Mouse (Mus musculus) CH12.LX (cell line): ENCODE results near the gene Aldh3b2. TPM values are rescaled to one million over a fixed set of nuclear protein-coding genes. Genes with fewer than 3 reads are reported as not detected.
A peak's percentile ranks its signal among the peaks of the same experiment; 100 is the strongest.

Experiments
- DNase-seq: peaks from one replicate; pipeline ENCODE4 v3.0.0-alpha.2; 2013; ENCODE audit errors: extremely low read depth
- H3K27ac ChIP-seq: 2 replicates; pipeline ENCODE4 v1.5.1; 2012; ENCODE audit warnings: low read depth, mild to moderate bottlenecking, control low read depth, moderate library complexity; ENCODE audit not compliant: insufficient read depth
- H3K27me3 ChIP-seq: replicated peaks from 2 replicates; pipeline ENCODE3; 2012; ENCODE audit warnings: inconsistent platforms
- H3K36me3 ChIP-seq, 2 experiments: replicated peaks in 1 of 2; 2 replicates each; pipeline versions ENCODE3 to v1.6.1; 2012; ENCODE audit warnings: inconsistent platforms in 1 of 2, low read length in 1 of 2, mild to moderate bottlenecking in 1 of 2, mixed read lengths in 1 of 2, moderate library complexity in 1 of 2; ENCODE audit not compliant: control insufficient read depth in 1 of 2, insufficient read depth in 1 of 2
- H3K4me1 ChIP-seq, 2 experiments: 2 replicates each; pipeline ENCODE4 v1.6.1; 2012; ENCODE audit warnings: inconsistent platforms in 1 of 2, moderate library complexity in 1 of 2; ENCODE audit not compliant: insufficient read depth in 2 of 2, control insufficient read depth in 1 of 2
- H3K4me2 ChIP-seq: 2 replicates; pipeline ENCODE4 v1.6.1; 2012; ENCODE audit warnings: low read depth, mild to moderate bottlenecking, control low read depth; ENCODE audit not compliant: poor library complexity, insufficient read depth, severe bottlenecking
- H3K4me3 ChIP-seq, 3 experiments: fragments of 150-350 bp in 1 of 3; sonication (generic) in 1 of 3; replicated peaks in 1 of 3; 2 replicates each; pipeline versions ENCODE3 to v1.5.1; 2011 to 2012; ENCODE audit warnings: low read depth in 2 of 3, low read length in 2 of 3, mild to moderate bottlenecking in 2 of 3, moderate library complexity in 2 of 3, control low read depth in 1 of 3, improper control_type of control experiment in 1 of 3, inconsistent platforms in 1 of 3, mixed read lengths in 1 of 3; ENCODE audit not compliant: poor library complexity in 1 of 3
- H3K79me2 ChIP-seq: replicated peaks from 2 replicates; pipeline ENCODE4 v1.6.1; 2012; ENCODE audit warnings: mild to moderate bottlenecking, moderate library complexity; ENCODE audit not compliant: control insufficient read depth, poor library complexity, insufficient read depth, severe bottlenecking; ENCODE audit errors: extremely low read depth
- H3K9ac ChIP-seq: 2 replicates; pipeline ENCODE4 v1.6.1; 2012; ENCODE audit warnings: low read depth, mild to moderate bottlenecking, control low read depth, moderate library complexity; ENCODE audit not compliant: insufficient read depth
- H3K9me3 ChIP-seq: replicated peaks from 2 replicates; pipeline ENCODE3; 2012; ENCODE audit warnings: low read length, inconsistent platforms, mixed read lengths
- CHD1 ChIP-seq: IDR thresholded peaks from 2 replicates; pipeline ENCODE4 v1.6.1; 2012; ENCODE audit warnings: low read depth, low read length, improper control_type of control experiment, inconsistent platforms
- CHD2 ChIP-seq: IDR thresholded peaks from 2 replicates; pipeline ENCODE4 v1.6.1; 2011; ENCODE audit warnings: low read length, improper control_type of control experiment
- CTCF ChIP-seq, 2 experiments: IDR thresholded peaks in 1 of 2; conservative IDR thresholded peaks in 1 of 2; 2 replicates each; pipeline ENCODE4 v1.5.1; 2011 to 2012; ENCODE audit warnings: low read depth in 2 of 2, low read length in 2 of 2, improper control_type of control experiment in 1 of 2, inconsistent platforms in 1 of 2, mild to moderate bottlenecking in 1 of 2, moderate library complexity in 1 of 2
- GABPA ChIP-seq: IDR thresholded peaks from 2 replicates; pipeline ENCODE4 v1.6.1; 2012; ENCODE audit warnings: low read depth, low read length, improper control_type of control experiment, inconsistent platforms; ENCODE audit not compliant: insufficient replicate concordance
- MYC ChIP-seq: IDR thresholded peaks from 2 replicates; pipeline ENCODE4 v1.6.1; 2011; ENCODE audit warnings: low read depth, mild to moderate bottlenecking, improper control_type of control experiment, low read length
- NELFE ChIP-seq: IDR thresholded peaks from 2 replicates; pipeline ENCODE4 v1.6.1; 2011; ENCODE audit warnings: low read depth, low read length, improper control_type of control experiment
- POLR2A ChIP-seq: IDR thresholded peaks from 2 replicates; pipeline ENCODE4 v1.6.1; 2011; ENCODE audit warnings: low read depth, mild to moderate bottlenecking, improper control_type of control experiment, low read length
- UBTF ChIP-seq: IDR thresholded peaks from 2 replicates; pipeline ENCODE4 v1.6.1; 2012; ENCODE audit warnings: low read depth, mild to moderate bottlenecking, inconsistent platforms, low read length, improper control_type of control experiment, moderate library complexity
- USF1 ChIP-seq: IDR thresholded peaks from 2 replicates; pipeline ENCODE4 v1.6.1; 2014; ENCODE audit warnings: low read depth, mild to moderate bottlenecking, inconsistent platforms, low read length, improper control_type of control experiment
- ZNF384 ChIP-seq: IDR thresholded peaks from 2 replicates; pipeline ENCODE4 v1.6.1; 2012; ENCODE audit warnings: low read depth, low read length, improper control_type of control experiment, inconsistent platforms
- dilution Hi-C: fragments of 300-500 bp; cut with MboI; formaldehyde crosslinking; loops from 2 replicates; pipeline ENCODE4 v1.14.3; 2020; ENCODE audit warnings: low sequenced_read_pairs; ENCODE audit not compliant: extremely low pct_unique_long_range_greater_than_20kb, extremely low pct_ligation_motif_present
- in situ Hi-C: fragments of 300-500 bp; cut with MboI; formaldehyde crosslinking; loops from 3 replicates; pipeline ENCODE4 v1.14.3; 2019; ENCODE audit warnings: low sequenced_read_pairs, low pct_ligation_motif_present, low pct_unique_long_range_greater_than_20kb, mixed read lengths
- polyA plus RNA-seq: library from polyadenylated mRNA; unstranded; fragments of >175 nt; gene quantifications from 2 replicates; pipeline ENCODE4 v1.2.1, GENCODE M21; 2012; ENCODE audit warnings: low read depth; ENCODE audit not compliant: insufficient read length
- total RNA-seq, 2 experiments: library from RNA; depleted of rRNA; stranded (reverse); fragments of 300-350 nt in 1 of 2; fragments of >200 nt in 1 of 2; gene quantifications; 2 replicates each; pipeline ENCODE4 v1.2.3; 2012 to 2014

The Aldh3b2 gene
- total and polyA plus RNA-seq, 3 experiments, result not detected

- no peaks in the 10 kb centered on the region for H3K79me2 ChIP-seq
- dilution Hi-C loops, result no loop called here
These were observed 14.2 kb downstream of the Aldh3b2 start, which contains the start of gene Acy3 for GRCm38 (mm10) chr19:3986334-3986733. Gene Acy3, plus strand, starts transcription at chr19:3986570.

GRCm38 (mm10) chr19:3988066-3988465, 15.9 kb downstream of the Aldh3b2 start:
- Histone ChIP-seq H3K4me2 (no peak overlapping the region), H3K9me3 (peaks cover 7% of the 10 kb centered on the region), H3K9ac (no peak overlapping the region), H3K27ac (no peak overlapping the region), H3K36me3 (no peaks in the 10 kb centered on the region), H3K27me3 (peaks cover 40% of the 10 kb centered on the region)
- in situ Hi-C loops, result no loop called here
- DNase-seq, result no peak
- TF ChIP-seq ZNF384 (no peak), CHD1 (no peak), UBTF (no peak), NELFE (no peak), GABPA (no peak), USF1 (no peak), CHD2 (no peak)
- TF ChIP-seq, all 38 proteins: peak for 0
- dilution Hi-C loops, result no loop called here
- no peaks in the 10 kb centered on the region for H3K79me2 ChIP-seq
- H3K4me3 ChIP-seq, result no peak overlapping the region
- H3K4me1 ChIP-seq, result peaks cover 0 to 12% of the 10 kb centered on the region in 2 experiments; a peak in 2 of 4 replicates

More at GRCm38 (mm10) chr19:3986334-3986733, 14.2 kb downstream of the Aldh3b2 start, which contains the start of gene Acy3:
- Histone ChIP-seq H3K4me1 (peaks cover 0 to 12% of the 10 kb centered on the region in 2 experiments; a peak in 2 of 4 replicates), H3K9ac (no peak within 1 kb of the TSS), H3K9me3 (peaks cover 7% of the 10 kb centered on the region), H3K27me3 (peaks cover 38% of the 10 kb centered on the region), H3K36me3 (no peaks in the 10 kb centered on the region), H3K4me2 (no peak within 1 kb of the TSS), H3K27ac (no peak within 1 kb of the TSS), H3K4me3 (no peak within 1 kb of the TSS)
- no peak for DNase-seq
- in situ Hi-C loops, result no loop called here
- TF ChIP-seq POLR2A (0 out of 2 replicates have a peak, but pooled peaks have one; percentile 21), NELFE (no peak)

- H3K4me2 ChIP-seq, result no peak overlapping the region
- no peak overlapping the region for H3K9ac ChIP-seq
- dilution Hi-C loops, result no loop called here
- no peaks in the 10 kb centered on the region for H3K79me2 ChIP-seq
- DNase-seq, result no peak
- no peaks in the 10 kb centered on the region for H3K36me3 ChIP-seq
- peaks cover 0 to 12% of the 10 kb centered on the region in 2 experiments; a peak in 2 of 4 replicates for H3K4me1 ChIP-seq
- no peak overlapping the region for H3K4me3 ChIP-seq
- TF ChIP-seq CTCF (conservative IDR thresholded peaks at IDR 0.05 in 1 of 2, IDR thresholded peaks at IDR 0.05 in 1 of 2; ENCODE audit: low read depth in 2 of 2, low read length in 2 of 2), result peak in 1 of 2 experiments; percentile 13; a peak in 1 of 4 replicates
- TF ChIP-seq MYC, result no peak
- TF ChIP-seq, all 38 proteins: peak for 1
- no peak overlapping the region for H3K27ac ChIP-seq
- H3K27me3 ChIP-seq, result peaks cover 41% of the 10 kb centered on the region
- in situ Hi-C loops, result no loop called here
- H3K9me3 ChIP-seq, result peaks cover 7% of the 10 kb centered on the region
These were observed 16.6 kb downstream of the Aldh3b2 start for GRCm38 (mm10) chr19:3988750-3989149.
